Mouse (Mus musculus) cerebellum, postnatal 36 days (tissue): ENCODE results near the gene Ptprg.

Source experiments
- DNase-seq, 2 experiments: peaks; one replicate each; pipeline ENCODE4 v3.0.0; 2021 to 2022; ENCODE audit warnings: mixed read lengths in 2 of 2

Ptprg gene

DNA sequence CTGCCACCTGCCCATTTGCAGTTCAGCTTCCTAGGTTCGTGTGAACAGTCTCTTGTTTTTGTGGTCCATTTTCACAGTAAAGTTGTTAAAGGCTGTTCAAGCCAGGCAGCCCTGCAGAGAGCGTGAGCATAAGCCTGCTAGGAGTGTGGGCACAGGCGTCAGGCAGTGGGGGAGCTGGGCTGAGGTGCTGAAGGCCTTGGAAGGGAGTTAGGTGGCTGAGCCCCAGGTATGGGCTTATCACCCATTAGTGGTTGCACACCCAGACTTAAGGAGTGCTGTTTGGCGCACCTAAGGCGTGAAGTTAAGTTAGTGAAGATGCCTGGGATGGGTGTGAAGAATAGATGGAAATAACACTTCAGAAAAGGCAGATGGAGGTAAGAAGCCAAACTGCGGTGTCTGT is 134.8 kb downstream of the Ptprg start:
- no peak for DNase-seq

GRCm38 (mm10) chr14:11690066-11690465 is 136.7 kb downstream of the Ptprg start:
- no peak for DNase-seq

DNA sequence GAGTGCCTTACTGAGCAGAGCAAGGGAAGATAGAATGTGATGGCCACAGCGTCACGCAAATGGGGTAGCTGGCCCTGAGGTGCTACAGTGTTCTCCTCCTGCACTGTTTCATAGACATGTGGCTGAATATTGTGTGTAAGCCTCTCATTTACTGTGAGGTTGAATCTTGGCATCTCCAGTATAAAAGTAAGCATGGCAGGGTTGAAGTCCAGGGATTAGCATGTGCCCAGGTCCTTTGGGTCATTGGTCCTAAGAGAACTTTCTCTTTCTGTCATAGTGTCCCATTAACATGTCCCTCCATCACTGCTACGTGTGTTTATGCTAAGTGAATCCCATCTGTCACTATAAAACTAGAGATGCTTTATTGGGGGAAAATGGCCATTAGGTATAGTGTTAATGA is 138.2 kb downstream of the Ptprg start:
- no peak for DNase-seq

GRCm38 (mm10) chr14:11698880-11699279 is 145.5 kb downstream of the Ptprg start:
- DNase-seq: no peak

GRCm38 (mm10) chr14:11699654-11700053 is 146.3 kb downstream of the Ptprg start:
- DNase-seq: no peak

DNA sequence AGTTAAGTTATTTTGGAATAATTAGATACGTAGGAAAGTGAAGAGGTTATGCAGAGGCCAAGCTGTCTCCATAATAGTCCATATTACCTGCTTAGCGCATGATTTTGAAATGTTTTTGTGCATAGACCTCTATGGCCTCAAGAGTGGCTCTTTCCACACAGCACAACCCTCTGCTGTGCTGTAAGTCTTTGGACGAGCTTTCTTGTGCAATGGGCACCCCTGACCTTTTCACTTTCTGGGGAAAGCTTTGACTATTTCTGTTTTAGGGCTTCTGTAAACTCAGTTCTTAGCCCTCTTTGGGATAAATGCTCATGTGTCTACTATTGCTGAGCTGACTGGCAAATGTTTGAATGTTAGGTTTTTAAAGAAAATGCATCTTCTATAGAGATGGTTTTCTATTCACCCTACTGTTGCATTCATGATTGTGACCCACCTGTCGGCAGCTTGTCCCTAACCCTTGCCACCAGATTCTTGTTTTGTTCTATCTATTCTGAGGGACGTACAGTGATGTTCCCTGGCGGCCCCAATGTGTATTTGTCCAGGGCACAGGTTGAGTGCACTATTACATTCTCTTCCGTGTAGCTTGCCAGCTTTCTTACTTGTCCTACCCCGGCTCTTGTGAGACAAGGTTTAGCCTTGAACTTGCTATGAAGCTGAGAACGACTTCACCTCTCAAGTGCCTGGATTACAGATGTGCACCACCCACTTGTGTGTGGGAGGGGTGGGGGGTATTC is 148.4 kb downstream of the Ptprg start:
- DNase-seq: no peak

- no peak for DNase-seq
Observed at GRCm38 (mm10) chr14:11702770-11703477, 149.6 kb downstream of the Ptprg start.

DNA sequence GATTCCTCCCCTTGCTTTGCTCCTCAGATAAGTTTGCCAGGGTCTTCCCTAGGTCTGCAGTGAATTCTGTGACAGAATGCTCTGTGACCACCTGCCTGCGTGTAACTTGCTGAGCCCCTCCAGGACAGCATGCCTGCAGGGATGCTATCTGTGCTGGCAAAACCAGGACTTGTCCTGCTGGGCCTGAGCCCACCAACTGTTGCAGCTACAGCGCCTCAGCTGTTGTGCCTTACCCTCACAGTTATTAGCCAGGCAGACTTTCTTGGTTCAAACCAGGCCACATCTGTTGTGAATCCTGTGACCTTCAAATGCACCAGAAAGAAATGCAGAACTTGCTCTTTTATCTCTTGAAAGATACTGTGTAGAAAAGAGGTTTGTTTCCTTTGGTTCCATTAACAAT is 151.5 kb downstream of the Ptprg start:
- no peak for DNase-seq

DNA sequence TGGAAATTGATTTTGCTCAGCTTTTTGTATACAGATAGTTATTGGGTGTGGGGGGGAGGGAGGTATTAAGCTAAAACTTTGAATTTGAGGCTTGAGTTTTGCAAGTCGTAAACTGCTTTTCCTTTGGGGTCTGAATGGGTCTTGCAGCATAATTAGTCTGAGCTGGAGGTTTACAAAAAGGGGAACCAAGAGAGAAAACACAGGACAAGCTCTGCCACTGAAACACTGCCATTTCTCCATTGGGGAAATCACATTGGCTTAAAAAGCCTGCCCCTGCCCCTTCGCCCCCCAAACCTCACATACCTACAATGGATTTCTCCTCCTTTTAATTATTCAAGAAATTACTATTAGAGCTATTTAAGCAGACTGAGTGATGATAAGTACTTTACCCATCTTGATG is 156.0 kb downstream of the Ptprg start:
- DNase-seq: no peak

GRCm38 (mm10) chr14:11709798-11710197 is 156.5 kb downstream of the Ptprg start:
- peak; percentile 65 to 69 for DNase-seq

GRCm38 (mm10) chr14:11710410-11711122 is 157.2 kb downstream of the Ptprg start:
- DNase-seq: peak in 1 of 2 experiments; percentile 13

- no peak for DNase-seq
Observed at GRCm38 (mm10) chr14:11712146-11712545, 158.8 kb downstream of the Ptprg start.

DNA sequence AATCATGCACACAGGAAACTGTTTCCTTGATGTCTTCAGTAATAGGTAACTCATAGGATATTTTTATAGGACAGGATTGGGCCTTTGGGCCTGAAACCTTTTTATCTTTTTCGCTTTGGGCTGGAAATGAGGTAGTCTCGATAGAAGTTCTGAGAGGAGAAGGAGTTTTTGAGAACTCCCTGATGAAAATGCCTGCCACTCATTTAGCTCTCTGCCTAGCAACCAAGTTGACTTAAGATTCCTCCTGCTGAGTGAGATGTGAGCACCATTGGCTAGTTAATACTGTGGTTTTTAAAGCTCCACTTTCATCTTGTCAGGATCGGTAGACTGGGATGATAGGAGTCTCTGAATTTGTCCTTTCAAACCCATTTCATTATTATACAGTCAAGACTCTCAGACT is 162.9 kb downstream of the Ptprg start:
- DNase-seq: no peak

- DNase-seq: no peak
Observed at GRCm38 (mm10) chr14:11718201-11718600, 164.9 kb downstream of the Ptprg start.

DNA sequence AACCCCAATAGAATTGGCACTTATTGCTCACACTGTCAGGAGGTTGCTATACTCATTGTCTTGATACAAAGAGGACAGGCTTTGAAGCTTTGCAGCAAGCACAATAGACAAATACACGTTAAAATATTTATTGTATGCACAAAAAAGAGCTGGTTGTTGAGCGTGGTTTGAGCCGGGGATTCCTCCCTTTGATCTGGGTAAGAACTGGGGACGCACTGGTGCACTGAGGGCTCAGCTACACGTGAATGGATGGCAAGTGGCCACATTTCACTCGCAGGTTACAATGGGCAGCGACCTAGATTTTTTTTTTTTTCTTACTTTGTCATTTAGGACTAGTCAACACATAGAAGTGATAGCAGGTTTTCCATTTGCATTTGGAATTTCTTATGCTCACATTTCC is 165.9 kb downstream of the Ptprg start:
- DNase-seq: no peak

DNA sequence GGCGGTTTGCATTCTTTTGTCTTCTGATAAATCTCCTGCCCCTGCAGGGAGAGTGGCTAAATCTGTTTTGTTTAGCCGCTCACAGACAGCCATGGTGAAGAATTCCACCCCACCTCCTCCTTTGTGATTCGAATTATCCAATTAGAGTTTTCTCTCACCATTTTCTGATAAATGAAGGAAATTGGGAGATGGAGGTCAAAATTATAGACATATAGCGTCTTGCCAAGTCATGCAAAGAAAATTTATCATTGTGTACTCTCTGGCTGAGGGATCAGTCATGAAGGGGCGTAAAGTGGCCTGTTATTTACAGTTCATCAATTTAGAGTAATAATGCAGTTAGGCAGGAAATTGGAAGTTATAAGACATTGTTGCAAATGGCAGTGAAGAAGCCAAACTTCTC is 168.8 kb downstream of the Ptprg start:
- DNase-seq: no peak

GRCm38 (mm10) chr14:11723876-11724275 is 170.5 kb downstream of the Ptprg start:
- DNase-seq: no peak

DNA sequence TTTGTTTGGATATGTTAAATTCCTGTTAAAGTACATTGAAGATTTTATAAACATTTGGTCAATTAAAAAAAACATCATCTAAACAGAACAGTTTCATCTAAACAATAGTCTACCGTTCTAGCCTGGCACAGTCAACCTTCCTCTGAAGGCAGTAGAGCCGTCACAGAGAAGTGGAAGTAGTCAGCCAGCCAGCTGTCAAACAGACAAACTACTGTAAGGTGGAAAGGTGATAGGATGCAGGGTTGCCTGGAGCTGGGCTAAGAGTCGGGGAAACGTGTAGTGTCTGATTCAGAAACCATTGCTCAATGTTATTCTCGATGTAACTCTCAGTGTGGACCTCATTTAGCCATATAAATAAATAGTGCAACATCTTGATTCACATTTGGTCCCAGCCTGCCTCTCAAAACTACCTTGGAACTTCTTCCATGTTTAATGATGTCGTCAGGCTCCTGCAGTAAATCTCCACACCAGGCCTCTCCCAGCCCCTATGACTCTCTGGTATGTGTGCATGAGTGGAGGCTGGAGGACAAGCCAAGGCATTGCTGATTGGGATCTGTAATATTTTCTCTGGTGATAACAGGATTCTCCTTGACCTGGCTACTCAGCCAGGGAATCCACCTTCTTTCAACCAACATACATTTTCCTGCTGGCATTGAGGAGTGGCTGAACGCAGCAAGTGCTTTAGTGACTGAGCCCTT is 178.0 kb downstream of the Ptprg start:
- DNase-seq: no peak

DNA sequence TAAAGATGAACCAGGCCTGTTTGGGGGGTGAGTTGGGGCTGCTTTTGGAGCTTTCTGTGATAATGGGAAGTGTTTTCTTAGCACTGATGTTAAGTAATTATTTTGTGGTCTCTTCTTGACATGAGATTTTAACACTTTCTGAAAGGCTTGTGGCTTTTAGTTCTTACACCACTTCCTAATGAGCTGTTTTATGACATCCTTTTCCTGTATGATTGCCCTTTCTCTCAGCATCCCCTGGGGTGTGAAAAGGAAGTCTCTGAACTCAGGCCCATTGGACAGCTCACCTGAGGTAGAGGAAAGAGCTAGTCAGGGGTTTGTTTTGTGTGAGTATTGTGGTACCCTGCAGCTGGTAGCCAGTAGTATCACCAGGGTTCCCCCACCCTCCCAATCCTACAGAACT is 179.0 kb downstream of the Ptprg start:
- no peak for DNase-seq

DNA sequence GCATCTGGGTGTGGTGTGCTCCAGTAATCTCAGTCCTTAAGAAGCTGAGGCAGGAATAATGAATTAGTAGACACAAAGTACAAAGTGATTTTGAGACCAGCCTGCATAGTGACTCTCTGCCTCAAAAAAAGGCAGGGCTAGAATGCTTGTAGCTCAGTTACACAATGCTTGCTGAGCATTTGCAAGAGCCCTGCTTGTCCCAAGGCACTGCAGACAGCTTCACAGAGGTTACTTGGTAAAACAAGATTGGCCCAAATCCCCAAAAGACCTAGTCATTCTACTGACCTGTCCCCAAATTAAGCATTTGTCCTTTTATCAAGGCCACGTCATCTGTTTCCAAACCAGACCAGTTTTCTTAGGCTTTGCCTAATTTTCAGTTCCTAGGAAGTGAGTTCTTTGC is 190.4 kb downstream of the Ptprg start:
- DNase-seq: no peak

DNA sequence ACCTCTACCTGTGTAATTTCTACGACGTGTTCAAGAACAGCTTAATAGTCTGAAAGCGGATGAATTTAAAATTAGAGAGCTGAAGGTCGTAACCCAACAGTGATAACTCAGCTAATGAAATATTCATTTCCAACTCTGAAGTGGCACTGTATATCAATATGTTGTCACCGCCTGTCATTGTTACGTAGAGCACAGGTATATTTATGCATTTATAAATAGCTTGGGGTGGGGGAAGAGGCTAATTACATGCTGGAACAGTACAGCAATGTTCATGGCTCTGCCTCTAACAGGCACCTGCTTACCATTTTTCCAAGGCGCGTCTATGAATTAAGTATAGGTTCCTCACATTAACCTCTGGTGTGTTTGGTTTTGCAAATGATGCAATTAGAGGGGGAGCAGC is 199.3 kb downstream of the Ptprg start:
- no peak for DNase-seq

DNA sequence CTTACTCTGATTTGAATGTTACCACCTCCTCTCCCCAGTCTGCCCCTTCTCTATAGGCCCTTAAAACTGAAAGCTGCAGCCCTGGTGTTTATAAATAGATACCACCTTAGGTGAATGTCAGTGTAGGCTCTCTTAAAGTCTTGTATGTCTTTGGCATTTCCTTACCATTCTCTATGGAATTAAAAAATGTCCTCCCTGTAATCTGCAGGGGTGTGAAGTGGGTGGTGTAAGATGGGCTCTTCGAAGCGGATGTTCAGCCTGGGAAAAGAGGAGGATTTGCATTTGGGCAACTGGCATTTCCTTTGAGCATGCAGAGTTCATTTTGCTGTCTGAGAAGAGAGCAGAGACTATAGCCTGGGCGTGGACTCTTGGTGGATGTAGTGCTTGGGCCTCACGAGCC is 201.3 kb downstream of the Ptprg start:
- no peak for DNase-seq

GRCm38 (mm10) chr14:11758185-11758584 is 204.9 kb downstream of the Ptprg start:
- DNase-seq: no peak
